Mouse (Mus musculus) C2C12 (cell line): ENCODE measurements at regions not wholly inside any gene's neighbourhood (a gene's known extent, or its start where the extent isn't known, plus 50 kb on each side); places are given as distances from the start of the nearest gene placed in this dataset.

Experiments
- CTCF ChIP-seq: IDR thresholded peaks from one replicate; pipeline ENCODE4 v1.5.1; 2011; ENCODE audit not compliant: control insufficient read depth, insufficient read depth, insufficient read length
- MYOD1 ChIP-seq: IDR thresholded peaks from one replicate; pipeline ENCODE4 v1.6.1; 2011; ENCODE audit warnings: low read depth; ENCODE audit not compliant: control insufficient read depth, insufficient read length
- MYOG ChIP-seq: IDR thresholded peaks from one replicate; pipeline ENCODE4 v1.6.1; 2011; ENCODE audit not compliant: control insufficient read depth, insufficient read length; ENCODE audit errors: extremely low read depth

DNA sequence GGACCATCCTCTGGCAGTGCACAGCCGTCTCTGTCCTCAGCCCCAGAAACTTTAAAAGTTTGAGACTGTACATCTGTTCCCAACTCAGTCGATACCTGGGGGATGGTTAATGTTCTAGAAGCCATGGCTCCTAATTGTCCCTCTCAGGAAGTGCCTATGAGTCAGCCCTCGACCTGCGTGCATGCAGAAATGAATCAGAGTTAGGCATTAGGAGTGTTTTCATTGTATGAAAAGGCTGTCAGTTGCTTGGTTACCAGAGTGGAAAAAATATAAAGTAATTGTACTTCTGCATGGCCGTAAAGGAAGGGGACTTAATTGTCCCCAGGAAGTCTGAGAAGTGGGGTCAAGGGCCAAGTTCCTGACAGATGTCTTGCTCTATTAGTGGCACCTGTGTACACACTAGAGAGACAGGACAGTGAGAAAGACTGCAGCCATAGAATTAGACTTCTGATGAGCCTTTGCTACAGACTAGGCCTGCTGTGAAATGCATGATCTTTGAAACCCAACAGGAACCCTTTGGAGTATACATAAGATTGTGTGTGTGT lies 109.5 kb upstream of the Slc35f3 start:
- no peak for TF ChIP-seq MYOD1
- TF ChIP-seq CTCF: no peak
- no peak for TF ChIP-seq MYOG
